Mouse (Mus musculus) effector memory CD4-positive, alpha-beta T cell, adult 5 months (primary cell): ENCODE measurements around the gene Snx6. TPM values are rescaled to one million over a fixed set of nuclear protein-coding genes. Genes with fewer than 3 reads are reported as not detected.

Source experiments
- polyA plus RNA-seq: library from polyadenylated mRNA; unstranded; fragments of 100-300 nt; shearing (Covaris generic); gene quantifications from one replicate; pipeline ENCODE4 v1.2.1, GENCODE M21; 2017

Gene Snx6
- 73.9 TPM for polyA plus RNA-seq

GRCm38 (mm10) chr12:54795153-54795998, at the start of gene Snx6:
Gene Snx6 (minus strand): TSS chr12:54795703.

Other genes with a start within 250 kb of the Snx6 start
- gene Sptssa, start 139.1 kb downstream of the Snx6 start, polyA plus RNA-seq: 139 TPM
- 56.3 TPM for gene Eapp, start 99.8 kb downstream of the Snx6 start, polyA plus RNA-seq
- gene Cfl2, start 67.2 kb upstream of the Snx6 start, polyA plus RNA-seq: 23.8 TPM
- gene Gm20403, start 190.8 kb upstream of the Snx6 start, polyA plus RNA-seq: 3.8 TPM
- 238 TPM for gene Baz1a, start 218.6 kb upstream of the Snx6 start, polyA plus RNA-seq